Mouse (Mus musculus) thymus, adult 2 months (tissue): ENCODE data around the gene Trim10.

ENCODE experiments used
- CTCF ChIP-seq: fragments of 200-500 bp; IDR thresholded peaks from 2 replicates; pipeline ENCODE4 v1.5.1; 2012; ENCODE audit warnings: mild to moderate bottlenecking, control low read depth, low read length, moderate library complexity, borderline replicate concordance; ENCODE audit not compliant: control insufficient read depth, poor library complexity, insufficient read depth; ENCODE audit errors: extremely low read depth
- POLR2A ChIP-seq: fragments of 200-500 bp; IDR thresholded peaks from 2 replicates; pipeline ENCODE4 v1.6.1; 2012; ENCODE audit warnings: mild to moderate bottlenecking, low read length, control low read depth, moderate library complexity; ENCODE audit not compliant: control insufficient read depth, poor library complexity, insufficient read depth; ENCODE audit errors: extremely low read depth

- TF ChIP-seq CTCF, result peak; percentile 25; the same call in 1 of the 2 replicates
- TF ChIP-seq POLR2A, result peak; percentile 73; the same call in 1 of the 2 replicates
Measured at GRCm38 (mm10) chr17:36836874-36837647, 32.3 kb upstream of the Trim10 start, which contains the start of gene Trim26.
